Mouse (Mus musculus) liver, postnatal 0 days (tissue): ENCODE results near the gene Tmem104. TPM values are rescaled to one million over a fixed set of nuclear protein-coding genes. Genes with fewer than 3 reads are reported as not detected.
A peak's percentile ranks its signal among the peaks of the same experiment; 100 is the strongest.

Experiments used
- ATAC-seq: fragments of 200-750 bp; cut with Nextera tagmentation; 2 replicates; pipeline ENCODE4 v1.8.0; 2017; ENCODE audit warnings: mild to moderate bottlenecking, moderate library complexity
- DNase-seq: peaks from one replicate; pipeline ENCODE4 v3.0.0-alpha.2; 2016
- H3K27ac ChIP-seq: fragments of 300-500 bp; sonication (generic); 2 replicates; pipeline ENCODE4 v1.5.1; 2014; ENCODE audit warnings: antibody characterized with exemption, moderate library complexity, mild to moderate bottlenecking, low read depth
- H3K27me3 ChIP-seq: fragments of 300-500 bp; sonication (generic); 2 replicates; pipeline ENCODE4 v1.6.1; 2014; ENCODE audit warnings: low read length, control low read depth, mixed read lengths; ENCODE audit not compliant: insufficient read depth
- H3K36me3 ChIP-seq: fragments of 300-500 bp; sonication (generic); replicated peaks from 2 replicates; pipeline ENCODE4 v1.6.1; 2014; ENCODE audit warnings: mild to moderate bottlenecking, control low read depth, low read length, moderate library complexity, mixed read lengths; ENCODE audit not compliant: insufficient read depth
- H3K4me1 ChIP-seq: fragments of 300-500 bp; sonication (generic); 2 replicates; pipeline ENCODE4 v1.6.1; 2014; ENCODE audit warnings: antibody characterized with exemption, mild to moderate bottlenecking, control low read depth; ENCODE audit not compliant: insufficient read depth
- H3K4me2 ChIP-seq: fragments of 300-500 bp; sonication (generic); 2 replicates; pipeline ENCODE4 v1.6.1; 2014; ENCODE audit warnings: low read depth, mild to moderate bottlenecking, low read length, moderate library complexity, mixed read lengths
- H3K4me3 ChIP-seq: fragments of 300-500 bp; sonication (generic); 2 replicates; pipeline ENCODE4 v1.5.1; 2014; ENCODE audit warnings: low read depth, low read length
- H3K9ac ChIP-seq: fragments of 300-500 bp; sonication (generic); replicated peaks from 2 replicates; pipeline ENCODE4 v1.6.1; 2014; ENCODE audit warnings: mild to moderate bottlenecking, moderate library complexity
- H3K9me3 ChIP-seq: fragments of 300-500 bp; sonication (generic); 2 replicates; pipeline ENCODE4 v1.6.1; 2016; ENCODE audit warnings: mild to moderate bottlenecking, control low read depth, low read length, mixed read lengths
- CTCF ChIP-seq: sonication (generic); IDR thresholded peaks from 2 replicates; pipeline ENCODE4 v1.5.1; 2016; ENCODE audit warnings: antibody characterized with exemption, low read depth
- EP300 ChIP-seq: IDR thresholded peaks from 2 replicates; pipeline ENCODE4 v1.6.1; 2016; ENCODE audit warnings: antibody characterized with exemption, low read depth, mild to moderate bottlenecking
- WGBS: fragments of 180-500 bp; shearing (Covaris S2); extraction: QIAGEN DNeasy Blood & Tissue Kit; methylation state at CpG from one replicate; pipeline ENCODE4 v1.1.7; 2014; ENCODE audit not compliant: insufficient replicate concordance; 5-methylcytosine and 5-hydroxymethylcytosine counted together
- polyA plus RNA-seq: library from polyadenylated mRNA; unstranded; fragments of >200 nt; fragmentation: Nextera tagmentation; extraction: Ambion mirVana; gene quantifications from 2 replicates; pipeline ENCODE4 v1.2.1, GENCODE M21; 2015

Gene Tmem104
- polyA plus RNA-seq, 1 experiment from 2014 or later, result 7.1 TPM

DNA sequence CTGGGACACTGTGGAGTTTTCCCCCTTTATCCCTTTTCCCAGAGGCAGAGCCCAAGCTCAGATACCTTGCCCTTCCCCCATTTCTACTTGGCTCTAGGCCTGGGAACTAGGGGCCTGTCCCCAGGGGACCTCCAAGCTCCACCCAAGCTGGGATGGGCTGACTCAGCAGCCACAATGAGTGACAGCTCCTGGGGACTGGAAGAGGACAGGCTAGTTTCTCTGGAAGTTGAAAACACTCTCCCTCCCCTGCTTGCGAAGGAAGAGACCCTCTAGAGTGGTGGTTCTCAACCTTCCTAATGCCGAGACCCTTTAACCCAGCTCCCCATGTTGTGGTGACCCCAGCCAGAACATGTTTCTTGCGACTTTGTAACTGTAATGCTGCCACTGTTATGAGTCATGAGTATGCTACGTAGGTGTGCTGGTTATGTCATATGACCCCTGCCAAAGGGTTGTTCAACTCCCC is 14.4 kb upstream of the Tmem104 start:
- Histone ChIP-seq H3K4me2 (0 out of 2 replicates have a peak overlapping the region, but pooled peaks have one; percentile 31), H3K9me3 (no peaks in the 10 kb centered on the region), H3K4me1 (peaks cover 51% of the 10 kb centered on the region), H3K36me3 (peaks cover 33% of the 10 kb centered on the region), H3K9ac (no peak overlapping the region), H3K27me3 (no peaks in the 10 kb centered on the region), H3K4me3 (no peak overlapping the region), H3K27ac (0 out of 2 replicates have a peak overlapping the region, but pooled peaks have one; percentile 11)
- peak; percentile 69 for DNase-seq
- no peak for TF ChIP-seq EP300
- TF ChIP-seq CTCF, result no peak
- peak; percentile 52; the same call in 1 of the 2 replicates for ATAC-seq
- 35% methylated on average over 4 of the region's 4 CpGs for WGBS

- Histone ChIP-seq H3K36me3 (peaks cover 27% of the 10 kb centered on the region), H3K4me1 (peaks cover 55% of the 10 kb centered on the region), H3K27me3 (no peaks in the 10 kb centered on the region), H3K27ac (no peak overlapping the region), H3K4me2 (peak overlapping the region; percentile 31), H3K9ac (no peak overlapping the region; the same call in 1 of the 2 replicates), H3K4me3 (no peak overlapping the region), H3K9me3 (no peaks in the 10 kb centered on the region)
- DNase-seq, result no peak
- no peak for ATAC-seq
- no peak for TF ChIP-seq CTCF
- no peak for TF ChIP-seq EP300
- WGBS, result 25% methylated on average over 16 of the region's 16 CpGs
These were observed 13.5 kb upstream of the Tmem104 start for GRCm38 (mm10) chr11:115173549-115174339.

DNA sequence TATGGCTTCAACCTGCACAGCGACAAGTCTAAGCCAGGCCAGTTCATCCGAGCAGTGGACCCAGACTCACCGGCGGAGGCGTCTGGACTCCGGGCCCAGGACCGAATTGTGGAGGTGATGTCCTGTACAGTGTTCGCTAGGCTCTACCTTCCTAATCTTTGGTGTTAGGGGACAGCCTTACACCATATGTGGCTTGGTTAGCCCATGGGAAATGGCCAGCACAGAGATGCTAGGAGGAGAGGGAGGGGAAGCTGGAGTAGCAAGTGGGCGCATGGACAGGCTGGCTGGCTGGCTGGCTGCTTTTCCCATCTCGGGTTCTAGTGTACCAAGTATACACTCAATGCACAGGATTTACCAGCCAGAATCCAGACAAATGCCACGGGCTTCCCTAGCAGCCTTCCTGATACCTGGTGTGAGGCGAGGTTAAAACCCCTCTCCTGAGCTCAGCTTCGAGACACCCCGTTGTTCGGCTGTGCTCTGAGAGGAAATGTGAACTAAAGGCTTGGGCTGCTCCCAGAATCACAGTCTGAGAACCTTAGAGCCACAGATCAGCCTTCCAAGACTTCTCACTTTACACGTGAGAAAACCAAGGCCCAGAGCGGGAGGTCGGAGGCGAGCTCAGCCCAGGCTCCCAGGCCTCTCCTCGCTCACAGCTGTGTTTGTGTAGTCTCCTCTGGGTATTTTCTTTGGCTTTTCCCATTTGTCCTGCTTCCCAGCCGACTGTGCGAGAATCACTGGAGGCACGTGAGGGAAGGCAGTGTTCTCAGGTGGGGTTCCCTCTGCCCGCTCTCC is 10.7 kb upstream of the Tmem104 start:
- Histone ChIP-seq H3K9ac (no peak overlapping the region), H3K4me1 (peaks cover 47% of the 10 kb centered on the region), H3K27ac (peak overlapping the region; percentile 77; the same call in 1 of the 2 replicates), H3K4me2 (0 out of 2 replicates have a peak overlapping the region, but pooled peaks have one; percentile 57), H3K4me3 (no peak overlapping the region), H3K9me3 (no peaks in the 10 kb centered on the region), H3K36me3 (peaks cover 37% of the 10 kb centered on the region), H3K27me3 (no peaks in the 10 kb centered on the region)
- DNase-seq (no peak), ATAC-seq (no peak)
- WGBS, result 74% methylated on average over 24 of the region's 24 CpGs
- TF ChIP-seq EP300, result no peak
- TF ChIP-seq CTCF, result no peak

DNA sequence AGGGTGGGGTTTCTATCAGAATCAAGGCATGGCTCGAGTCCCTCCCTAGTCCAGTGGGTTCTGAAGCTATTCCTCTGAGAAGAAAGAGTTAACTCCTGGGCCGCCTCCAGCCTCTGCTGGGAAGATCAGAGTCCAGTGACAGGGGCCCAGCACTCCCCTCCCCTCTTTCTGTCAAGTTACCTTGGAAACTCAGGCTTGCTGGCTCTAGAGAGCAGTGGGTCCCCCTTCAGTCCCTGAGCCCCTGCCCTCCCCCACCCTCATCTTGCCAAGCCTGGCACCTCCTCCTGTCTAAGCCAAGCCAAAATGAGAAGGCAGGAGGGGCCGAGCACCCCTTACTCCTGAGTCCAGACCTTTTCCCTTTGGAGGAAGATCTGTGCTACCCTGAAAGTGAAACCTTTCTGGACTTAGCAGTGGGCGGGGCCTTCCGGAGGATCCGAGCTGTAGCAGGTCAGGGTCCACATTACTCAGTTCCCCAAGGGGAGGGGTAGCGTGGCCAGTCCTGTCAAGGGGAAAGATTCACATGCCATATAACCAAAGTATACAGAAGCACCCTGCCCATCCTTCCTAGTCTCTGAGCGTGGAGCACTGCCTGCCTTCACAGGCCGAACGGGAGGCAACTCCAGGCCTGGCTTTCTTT is 9.6 kb upstream of the Tmem104 start:
- 49% methylated on average over 10 of the region's 10 CpGs for WGBS
- Histone ChIP-seq H3K4me3 (no peak overlapping the region), H3K9me3 (no peaks in the 10 kb centered on the region), H3K27me3 (no peaks in the 10 kb centered on the region), H3K4me1 (peaks cover 41% of the 10 kb centered on the region), H3K36me3 (peaks cover 40% of the 10 kb centered on the region), H3K9ac (no peak overlapping the region; the same call in 1 of the 2 replicates), H3K4me2 (peak overlapping the region; percentile 57), H3K27ac (peak overlapping the region; percentile 77)
- DNase-seq, result peak; percentile 60
- TF ChIP-seq EP300 (0 out of 2 replicates have a peak, but pooled peaks have one; percentile 7), CTCF (no peak)
- peak; percentile 86 for ATAC-seq

DNA sequence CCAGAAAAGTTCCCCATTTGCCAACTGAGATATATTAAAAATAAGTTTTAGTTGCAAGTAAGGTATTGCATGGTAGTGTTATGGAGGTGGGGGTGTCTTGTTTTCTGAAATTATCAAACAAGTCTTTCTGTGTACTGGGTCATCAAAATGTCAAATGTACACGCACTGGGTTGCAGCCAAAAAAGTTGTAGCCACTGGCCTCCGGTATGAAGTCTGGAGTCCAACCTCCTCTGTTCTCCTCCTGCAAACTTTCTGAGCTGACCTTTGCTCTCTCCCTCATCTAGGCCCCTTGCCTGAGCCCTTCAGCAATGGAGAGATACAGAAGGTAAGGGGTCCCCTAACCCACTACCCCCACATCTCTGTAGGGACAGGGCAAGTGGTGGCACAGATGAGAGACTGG is 8.5 kb upstream of the Tmem104 start:
- ATAC-seq (no peak), DNase-seq (no peak)
- no peaks in the 10 kb centered on the region for H3K27me3 ChIP-seq
- no peak for TF ChIP-seq CTCF
- no peak for TF ChIP-seq EP300
- H3K4me1 ChIP-seq, result peaks cover 30% of the 10 kb centered on the region
- peak overlapping the region; percentile 75 for H3K27ac ChIP-seq
- H3K9me3 ChIP-seq, result no peaks in the 10 kb centered on the region
- no peak overlapping the region for H3K4me2 ChIP-seq
- 57% methylated on average over 2 of the region's 2 CpGs for WGBS
- H3K4me3 ChIP-seq, result no peak overlapping the region
- peaks cover 40% of the 10 kb centered on the region for H3K36me3 ChIP-seq
- no peak overlapping the region for H3K9ac ChIP-seq

GRCm38 (mm10) chr11:115179191-115179590 is 8.1 kb upstream of the Tmem104 start:
- TF ChIP-seq CTCF, result no peak
- no peak for TF ChIP-seq EP300
- Histone ChIP-seq H3K27me3 (no peaks in the 10 kb centered on the region), H3K4me2 (no peak overlapping the region), H3K9me3 (no peaks in the 10 kb centered on the region), H3K36me3 (peaks cover 40% of the 10 kb centered on the region), H3K27ac (peak overlapping the region; percentile 34; the same call in 1 of the 2 replicates), H3K4me1 (peaks cover 26% of the 10 kb centered on the region), H3K4me3 (no peak overlapping the region), H3K9ac (no peak overlapping the region)
- DNase-seq (no peak), ATAC-seq (no peak)
- WGBS, result 69% methylated on average over 6 of the region's 6 CpGs
